Mouse (Mus musculus): Measurements from ENCODE around the gene Mgmt.

Mgmt gene

DNA sequence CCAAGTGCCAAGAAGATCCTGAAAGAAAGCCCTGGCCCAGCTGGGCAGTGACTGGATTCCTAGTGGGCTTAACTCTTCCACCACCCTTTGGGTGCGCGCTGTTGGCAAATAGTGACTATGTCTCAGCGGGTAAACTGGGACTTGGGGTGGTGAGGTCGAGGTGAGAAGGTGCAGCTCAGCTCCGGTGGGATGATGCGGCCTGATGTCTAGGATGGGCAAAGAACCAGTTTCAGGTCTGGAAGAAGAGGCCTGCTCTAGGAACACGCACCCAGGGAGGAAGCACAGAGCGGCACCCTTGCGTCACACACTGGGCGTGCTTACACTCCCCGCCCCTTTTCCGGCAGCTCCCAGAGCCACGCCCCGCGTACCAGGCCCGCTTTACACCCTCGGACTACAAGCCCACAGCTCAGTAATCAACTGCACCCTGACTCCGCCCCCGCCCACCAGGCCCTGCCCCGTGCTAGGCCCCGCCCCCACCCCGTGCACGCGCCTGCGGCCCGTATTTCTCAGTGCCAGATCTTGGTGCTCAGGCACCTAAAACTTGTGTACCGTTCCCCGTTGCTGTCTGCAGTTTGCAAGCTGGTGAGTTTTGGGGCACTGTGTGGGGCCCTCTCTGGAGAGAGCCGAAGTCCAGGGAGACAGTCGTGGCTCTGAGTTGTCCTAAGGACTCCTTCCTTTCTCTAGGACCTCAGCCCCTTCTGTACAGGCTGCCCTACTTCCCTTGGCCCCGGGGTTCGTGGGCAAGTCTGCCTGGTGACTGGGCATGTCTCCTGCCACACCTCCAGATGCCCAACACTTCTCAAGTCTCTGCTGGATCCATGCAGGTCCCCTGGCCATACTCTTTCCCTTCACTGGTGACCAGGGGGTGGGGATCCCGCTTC, at the start of gene Mgmt:
Gene Mgmt (plus strand): TSS at position 509 of the 881 bp plus-strand sequence.
- peak; percentile 93 for DNase-seq (ENCODE audit: low read depth, low spot score)

DNA sequence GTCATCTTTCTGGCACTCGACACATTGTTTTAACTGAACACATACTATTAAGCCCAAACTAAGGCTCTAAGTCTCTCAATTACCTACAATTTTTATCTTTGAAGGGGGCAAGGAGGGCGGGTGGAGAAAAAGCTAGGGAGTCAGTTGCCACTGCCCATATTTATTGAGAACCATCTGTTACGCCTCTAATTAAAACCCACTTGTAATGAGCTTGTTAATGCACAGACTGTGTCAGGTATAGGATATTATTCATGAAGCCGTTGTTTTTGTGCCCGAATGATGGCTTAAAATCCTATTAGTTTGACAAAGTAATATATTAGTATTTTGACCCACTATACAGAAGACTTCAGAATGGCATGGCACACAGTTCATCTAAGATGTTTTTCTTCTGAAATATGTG, 49.6 kb upstream of the Mgmt start:
- DNase-seq (ENCODE audit: low read depth, low spot score): no peak

DNA sequence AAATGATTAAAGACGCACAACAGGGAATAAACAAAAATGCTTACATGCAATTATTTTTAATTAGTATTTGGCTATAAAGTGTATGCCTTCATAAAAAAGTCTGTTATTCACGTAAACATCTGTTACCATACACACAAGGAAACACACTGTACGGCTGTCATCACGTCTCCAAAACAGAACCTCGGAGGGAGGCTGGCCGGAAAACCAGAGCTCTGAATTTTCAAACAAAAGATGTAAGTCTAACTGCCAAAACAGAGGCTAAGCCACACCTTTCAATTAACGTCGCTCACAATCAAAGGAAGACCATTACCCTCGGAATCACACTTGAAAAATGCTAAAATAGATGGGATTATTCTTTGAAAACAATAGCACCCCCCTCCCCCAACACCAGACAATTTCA, 49.1 kb upstream of the Mgmt start:
- DNase-seq (ENCODE audit: low read depth, low spot score): no peak

DNA sequence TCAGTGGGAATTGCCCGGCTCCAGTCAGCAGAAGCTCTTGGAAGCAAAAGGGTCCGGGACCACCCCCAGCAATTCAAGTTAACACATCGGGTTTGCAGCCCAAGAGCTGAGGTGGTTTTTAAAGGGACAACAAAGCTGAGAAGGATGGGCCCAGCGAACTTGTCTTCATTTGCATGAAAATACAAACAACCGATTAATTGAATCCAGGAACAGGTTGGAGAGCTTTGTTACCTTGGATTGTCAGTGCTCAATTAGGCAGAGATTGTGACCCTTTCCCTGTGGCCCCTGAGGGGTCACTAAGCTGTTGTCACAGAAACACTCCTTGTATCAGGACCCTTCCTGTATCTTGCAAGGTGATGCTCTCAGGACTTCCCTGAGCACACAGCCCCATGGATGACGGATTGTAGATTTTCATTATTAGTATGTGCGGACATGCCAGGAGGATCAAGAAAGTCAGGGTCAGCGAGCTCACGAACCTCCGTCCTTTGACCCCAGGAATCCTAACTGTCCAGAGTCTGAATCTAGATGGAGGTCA, 48.3 kb upstream of the Mgmt start:
- no peak for DNase-seq (ENCODE audit: low read depth, low spot score)

DNA sequence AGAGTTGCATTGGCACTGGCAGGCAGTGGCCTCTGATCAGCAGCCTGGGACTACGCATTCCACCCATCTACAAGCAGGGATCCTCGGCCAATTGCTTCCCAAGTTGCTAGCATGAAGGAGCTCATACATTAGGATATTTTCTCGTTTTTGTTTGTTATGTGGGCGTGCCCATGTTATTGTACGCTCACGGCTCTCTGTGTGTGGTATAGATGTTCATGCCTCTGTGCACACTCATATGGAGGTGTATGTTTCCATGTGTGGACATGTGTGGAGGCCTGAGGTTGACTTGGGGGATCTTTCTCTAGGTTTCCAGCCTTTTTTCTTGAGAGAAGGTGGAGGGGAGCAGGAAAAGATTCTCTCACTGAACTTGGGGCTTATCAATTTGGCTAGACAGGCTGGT, 46.8 kb upstream of the Mgmt start:
- no peak for DNase-seq (ENCODE audit: low read depth, low spot score)

DNA sequence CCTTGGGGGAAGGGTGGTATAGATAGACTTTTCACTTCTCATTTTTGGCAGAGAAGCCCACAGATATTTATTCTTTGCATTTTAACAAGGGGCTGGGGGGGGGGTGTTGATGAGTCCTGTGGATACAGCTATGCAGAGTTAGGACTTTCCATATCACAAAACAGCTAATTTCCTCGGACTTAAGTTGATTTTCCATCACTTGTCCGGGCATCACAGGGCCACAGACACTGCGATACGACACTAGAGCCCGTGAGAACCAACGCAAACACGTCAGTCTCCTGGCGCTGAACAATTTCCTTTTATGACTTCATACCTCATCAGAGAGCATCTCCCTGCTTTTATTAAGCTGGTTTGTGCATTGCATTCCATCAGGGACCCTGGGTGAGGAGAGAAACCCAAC, 45.7 kb upstream of the Mgmt start:
- no peak for DNase-seq (ENCODE audit: low read depth, low spot score)

DNA sequence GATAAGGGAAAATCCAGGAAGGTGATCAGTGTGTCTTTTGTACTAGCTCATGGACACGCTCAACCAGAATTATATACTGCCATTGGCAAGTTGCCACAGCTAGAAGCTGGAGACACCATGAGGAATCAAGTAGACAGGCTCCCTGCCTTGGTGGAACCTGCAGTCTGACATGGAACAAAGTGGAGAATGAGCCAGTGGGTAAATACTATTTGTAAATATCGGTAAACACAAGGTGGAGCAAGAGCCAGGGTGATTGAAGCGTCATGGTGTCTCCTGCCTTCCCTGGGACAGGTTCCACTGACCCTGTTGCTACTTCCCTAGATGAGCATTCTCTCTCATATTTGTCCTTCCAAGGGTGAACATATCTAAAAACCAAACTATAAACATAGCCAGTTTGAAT, 44.6 kb upstream of the Mgmt start:
- DNase-seq (ENCODE audit: low read depth, low spot score): no peak

DNA sequence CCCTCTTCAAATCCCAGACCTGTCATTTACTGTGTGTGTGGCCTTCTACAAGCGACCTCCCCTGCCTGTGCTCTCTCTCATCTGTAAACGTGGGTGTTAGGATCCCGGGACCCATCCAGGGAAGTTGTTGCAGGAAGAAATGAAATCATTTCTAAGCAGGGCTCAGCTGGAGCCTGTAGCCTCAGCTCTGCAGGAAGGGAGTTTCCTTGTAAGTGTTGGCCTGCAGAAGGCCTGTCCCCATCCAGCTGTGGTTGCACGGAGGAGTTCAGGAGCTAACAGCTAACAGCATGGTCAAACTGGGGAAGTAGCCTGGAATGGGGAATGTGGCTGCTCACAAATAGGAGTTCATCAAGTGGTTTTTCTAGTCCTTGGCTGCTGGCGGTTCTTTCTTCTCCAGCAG, 44.1 kb upstream of the Mgmt start:
- no peak for DNase-seq (ENCODE audit: low read depth, low spot score)

DNA sequence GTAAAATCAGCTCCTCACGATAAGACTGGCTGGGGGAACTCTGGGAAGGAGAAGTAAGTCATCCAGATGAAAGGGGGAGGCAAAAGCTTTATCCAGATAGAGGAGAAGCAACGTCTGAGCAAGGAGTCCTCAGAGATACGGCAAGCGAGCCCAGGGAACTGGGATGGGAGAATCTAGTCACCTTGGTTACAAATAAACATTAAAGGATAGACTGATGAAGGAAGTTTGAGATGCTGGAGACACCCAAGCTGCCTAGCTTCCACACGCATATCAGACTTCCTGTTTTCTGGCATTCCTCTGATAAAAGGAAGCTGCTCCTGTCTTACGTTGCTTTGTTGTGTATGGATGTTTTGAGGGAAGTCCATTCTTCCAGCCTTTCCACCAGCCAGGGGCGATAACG, 42.5 kb upstream of the Mgmt start:
- DNase-seq (ENCODE audit: low read depth, low spot score): no peak

DNA sequence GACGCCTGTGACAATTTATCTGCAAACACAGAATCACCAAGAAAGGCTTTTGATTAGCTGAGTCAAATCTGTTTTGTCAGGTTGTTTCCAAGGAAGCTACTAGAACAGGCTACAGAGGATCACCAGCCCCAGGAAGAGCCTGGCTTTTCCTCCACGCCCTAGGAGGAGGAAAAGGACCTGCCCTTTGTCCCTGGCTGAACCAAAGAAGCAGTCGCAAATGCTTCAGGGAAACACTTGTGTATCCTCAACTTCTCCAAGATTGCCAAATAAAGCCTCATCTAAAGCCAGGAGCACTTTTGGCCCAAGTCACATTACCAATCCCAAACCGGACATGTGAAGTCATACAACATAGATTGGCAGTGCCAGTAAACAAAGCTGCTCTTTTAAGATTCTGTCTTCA, 41.7 kb upstream of the Mgmt start:
- no peak for DNase-seq (ENCODE audit: low read depth, low spot score)

DNA sequence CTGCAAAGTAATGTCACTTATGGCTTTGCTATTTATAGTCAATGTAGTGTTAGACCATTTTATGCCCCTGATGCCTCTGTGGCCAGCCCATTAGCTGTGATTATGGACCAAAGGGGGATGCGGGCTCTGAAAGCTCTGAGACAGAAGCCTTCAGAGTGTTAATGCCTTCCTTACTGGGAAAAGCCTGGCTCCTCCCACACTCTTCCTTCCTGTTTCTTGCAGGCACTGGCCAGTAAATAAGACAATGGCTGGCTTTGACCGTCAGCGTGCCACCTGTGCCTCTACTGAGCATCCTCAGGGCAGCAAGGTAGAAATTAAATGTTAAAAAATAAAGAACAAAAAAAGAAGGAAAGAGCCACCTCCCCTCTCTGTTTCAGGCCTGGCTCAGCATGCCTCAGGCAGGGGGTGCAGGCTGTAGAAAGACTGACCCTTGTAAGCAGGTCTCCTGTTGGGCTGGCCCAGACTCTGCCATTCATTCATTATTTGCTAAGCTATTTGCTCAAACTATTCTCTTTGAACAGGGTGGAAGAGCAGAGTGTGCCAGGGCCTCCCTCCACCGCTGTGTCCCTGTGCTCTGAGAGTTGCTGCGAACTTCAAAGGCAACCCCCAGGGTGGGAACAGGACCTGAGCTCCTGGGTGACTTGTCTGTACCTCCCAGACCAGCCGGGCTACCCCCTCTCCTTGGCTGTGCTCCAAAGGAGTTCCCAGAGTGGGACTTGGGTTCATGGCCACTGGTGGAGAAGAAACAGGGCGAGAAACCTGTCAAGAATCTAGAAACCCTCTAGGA, 29.5 kb upstream of the Mgmt start:
- DNase-seq (ENCODE audit: low read depth, low spot score): no peak

DNA sequence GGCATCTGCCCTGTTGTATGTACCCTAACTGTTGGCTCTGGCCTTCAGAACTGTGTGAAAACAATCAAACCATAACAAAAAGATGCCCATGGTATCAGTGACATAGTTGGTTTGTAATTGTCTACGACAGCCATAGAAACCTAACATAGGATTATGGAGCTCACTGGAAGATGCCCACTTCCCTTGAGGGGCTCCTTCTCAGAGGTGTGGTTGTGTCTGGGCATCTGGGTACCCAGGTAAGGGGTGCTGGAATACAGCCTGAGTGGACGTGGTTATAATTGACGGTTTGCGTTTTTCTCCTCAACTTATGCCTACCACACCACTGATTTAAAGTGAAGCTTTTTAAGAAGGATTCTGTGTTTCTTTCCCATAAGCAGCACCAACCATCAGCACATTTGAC, 28.5 kb upstream of the Mgmt start:
- no peak for DNase-seq (ENCODE audit: low read depth, low spot score)

DNA sequence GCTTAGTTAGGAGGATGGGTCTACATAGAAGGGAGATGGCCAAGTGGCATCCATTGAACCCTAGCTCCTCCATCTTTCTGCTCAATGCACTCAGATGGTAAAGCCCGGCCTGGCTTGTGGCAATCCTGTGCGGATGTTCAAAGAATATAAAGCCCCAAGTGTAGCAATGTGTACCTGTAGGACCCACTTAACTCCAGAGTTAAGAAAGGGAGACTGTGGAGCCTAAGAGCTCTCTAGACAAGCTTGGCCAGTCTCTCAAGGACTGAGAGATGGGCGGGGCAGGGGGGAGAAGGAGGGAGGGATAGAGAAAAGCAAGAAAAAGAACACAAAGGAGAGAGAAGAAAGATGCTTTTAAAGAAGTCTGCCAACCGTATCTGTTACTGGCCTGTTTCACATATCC, 27.9 kb upstream of the Mgmt start:
- no peak for DNase-seq (ENCODE audit: low read depth, low spot score)

DNA sequence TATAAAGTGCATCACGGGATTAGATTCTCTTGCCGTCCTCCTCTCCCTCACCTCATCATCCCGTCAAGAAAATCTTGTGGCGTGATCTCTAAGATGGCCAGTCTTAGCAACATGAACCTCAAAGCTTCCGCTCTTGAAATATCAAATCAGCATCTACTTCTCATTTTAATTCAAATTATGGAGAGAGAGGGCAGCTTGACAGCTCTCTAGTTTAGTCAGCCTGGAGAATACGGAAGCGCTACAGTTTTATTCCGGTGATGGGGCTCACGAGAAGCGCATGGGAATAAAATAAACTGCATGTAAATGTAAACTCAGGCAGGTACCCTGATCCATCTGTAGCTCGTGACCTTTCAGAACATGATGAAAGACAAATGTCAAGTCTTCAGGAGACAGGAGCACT, 22.9 kb upstream of the Mgmt start:
- DNase-seq (ENCODE audit: low read depth, low spot score): no peak

DNA sequence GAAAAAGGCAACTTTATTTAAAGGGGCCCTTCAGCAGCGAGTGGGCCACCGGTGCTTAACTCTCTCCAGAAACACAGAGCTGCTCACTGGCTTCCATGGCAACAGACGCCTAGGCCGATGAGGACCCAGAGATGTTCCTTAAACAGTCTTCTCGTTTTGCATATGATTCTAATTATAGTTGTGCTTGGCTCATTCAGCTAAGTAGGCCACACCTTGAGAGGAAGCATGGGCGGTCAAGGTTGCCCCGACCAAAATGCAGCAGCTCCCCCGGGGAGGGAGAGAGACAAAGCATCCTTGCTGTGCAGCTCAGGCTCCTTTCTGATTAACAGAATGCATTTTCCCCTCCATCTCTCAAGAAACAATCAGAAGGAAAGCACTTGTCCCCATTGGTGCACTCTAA, 22.4 kb upstream of the Mgmt start:
- DNase-seq (ENCODE audit: low read depth, low spot score): no peak

DNA sequence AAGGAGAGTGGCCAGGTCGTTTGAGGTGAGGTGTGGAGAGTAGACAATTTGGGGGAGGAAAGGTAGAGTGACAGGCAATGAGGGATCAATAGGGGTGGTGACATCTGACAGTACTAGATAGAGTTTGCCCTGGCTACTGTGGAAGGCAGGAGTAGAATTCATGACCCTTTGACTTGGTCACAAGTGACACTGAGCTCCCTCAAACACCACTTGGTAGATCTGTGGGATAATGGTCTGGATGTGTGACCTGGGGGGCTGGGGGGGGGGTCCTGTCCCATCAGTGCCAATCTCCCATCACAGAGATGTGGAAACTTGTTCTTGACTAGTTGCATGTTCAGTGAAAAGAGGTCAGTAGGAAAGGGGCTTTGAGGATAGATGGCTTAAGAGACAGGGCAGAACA, 20.0 kb upstream of the Mgmt start:
- no peak for DNase-seq (ENCODE audit: low read depth, low spot score)

DNA sequence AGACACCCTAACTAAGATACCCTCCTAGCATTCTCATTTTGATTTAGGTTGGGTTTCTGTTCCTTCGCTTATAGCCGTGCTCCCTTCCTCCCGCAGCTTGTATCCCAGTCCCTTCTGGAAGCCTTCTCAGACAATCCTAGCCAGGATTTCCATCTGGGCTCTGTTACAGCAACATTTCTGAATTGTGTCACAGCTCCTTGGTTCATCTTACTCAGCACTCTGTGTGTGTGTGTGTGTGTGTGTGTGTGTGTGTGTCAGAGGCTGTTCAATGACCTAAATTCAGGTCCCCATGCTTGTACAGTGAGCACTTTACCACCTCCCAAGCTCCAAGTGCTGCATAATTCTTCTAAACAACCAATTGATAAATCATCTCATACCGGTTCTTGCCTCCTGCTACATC, 14.0 kb upstream of the Mgmt start:
- DNase-seq (ENCODE audit: low read depth, low spot score): no peak

DNA sequence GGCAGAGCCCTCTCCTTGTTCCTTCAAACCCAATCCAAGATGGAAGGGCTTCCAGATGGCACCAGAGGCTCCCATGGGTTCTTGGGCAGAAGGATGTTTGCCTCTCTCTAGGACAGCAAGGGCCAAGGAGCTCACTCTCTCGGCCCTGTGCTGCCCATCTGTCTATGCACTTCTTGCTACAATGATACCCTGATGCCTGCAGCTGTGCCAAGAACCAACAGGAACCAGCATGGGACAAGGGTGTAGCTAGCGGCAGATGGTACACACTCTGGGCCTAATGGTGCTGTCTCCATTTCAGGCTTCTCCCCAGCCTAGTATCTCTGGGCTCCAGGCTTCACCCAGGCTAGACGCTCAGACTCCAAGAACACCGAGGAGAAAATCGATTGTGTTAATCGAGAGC, 6.3 kb upstream of the Mgmt start:
- no peak for DNase-seq (ENCODE audit: low read depth, low spot score)

DNA sequence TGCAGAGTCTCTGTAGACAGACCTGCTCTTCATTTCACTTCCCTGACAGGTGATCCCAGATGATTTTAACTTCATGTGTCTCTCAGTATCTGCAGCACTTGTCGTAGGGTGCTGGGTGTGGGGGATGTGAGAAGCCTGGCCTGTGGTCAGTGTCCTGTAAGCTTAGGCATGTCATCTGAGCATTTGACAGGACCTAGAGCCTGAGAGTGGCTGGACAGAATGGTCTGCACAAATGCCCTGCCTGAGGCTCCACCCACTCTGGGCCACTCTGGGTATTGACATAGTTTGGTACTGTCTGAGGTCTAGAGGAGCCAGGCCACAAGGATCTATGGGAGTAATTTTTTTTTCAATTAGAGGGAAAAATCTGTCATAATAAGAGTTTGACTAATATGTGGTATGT, 942 bp downstream of the Mgmt start:
- DNase-seq (ENCODE audit: low read depth, low spot score): no peak

DNA sequence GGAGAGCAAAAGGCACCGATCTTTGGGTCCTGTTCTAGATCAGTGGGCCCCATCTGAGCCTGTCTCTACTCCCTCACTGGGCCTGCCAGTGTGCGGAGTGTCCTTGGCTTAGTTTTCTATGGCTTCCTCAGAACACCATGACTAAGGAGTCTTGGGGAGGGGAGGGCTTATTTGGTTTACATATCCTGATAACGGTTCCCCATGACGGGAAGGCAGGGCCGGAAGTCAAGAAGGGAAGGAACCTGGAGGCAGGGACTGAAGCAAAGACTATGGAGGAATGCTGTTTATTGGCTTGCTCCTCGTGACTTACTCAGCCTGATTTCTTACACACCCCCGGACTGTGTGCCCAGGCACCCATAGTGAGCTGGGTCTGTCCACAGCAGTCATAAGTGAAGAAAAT, 1.4 kb downstream of the Mgmt start:
- no peak for DNase-seq (ENCODE audit: low read depth, low spot score)

DNA sequence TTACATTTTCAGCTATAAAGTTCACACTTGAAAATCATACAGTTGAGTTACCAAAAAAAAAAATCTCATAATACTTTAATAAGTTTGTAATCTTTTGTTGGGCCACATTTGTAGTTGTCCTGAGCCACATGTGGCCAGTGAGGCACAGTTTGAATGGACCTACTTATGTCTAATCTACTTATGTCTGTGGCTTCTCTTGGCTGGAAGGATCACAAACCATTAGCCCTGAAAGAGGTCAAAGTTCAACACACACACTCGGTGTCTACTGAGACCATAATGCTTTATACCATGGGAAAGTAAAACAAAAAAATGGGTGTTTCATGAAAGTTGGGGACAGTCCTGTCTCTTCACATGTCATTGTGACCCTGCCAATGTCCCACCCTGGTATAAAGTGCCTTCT, 3.1 kb downstream of the Mgmt start:
- no peak for DNase-seq (ENCODE audit: low read depth, low spot score)

DNA sequence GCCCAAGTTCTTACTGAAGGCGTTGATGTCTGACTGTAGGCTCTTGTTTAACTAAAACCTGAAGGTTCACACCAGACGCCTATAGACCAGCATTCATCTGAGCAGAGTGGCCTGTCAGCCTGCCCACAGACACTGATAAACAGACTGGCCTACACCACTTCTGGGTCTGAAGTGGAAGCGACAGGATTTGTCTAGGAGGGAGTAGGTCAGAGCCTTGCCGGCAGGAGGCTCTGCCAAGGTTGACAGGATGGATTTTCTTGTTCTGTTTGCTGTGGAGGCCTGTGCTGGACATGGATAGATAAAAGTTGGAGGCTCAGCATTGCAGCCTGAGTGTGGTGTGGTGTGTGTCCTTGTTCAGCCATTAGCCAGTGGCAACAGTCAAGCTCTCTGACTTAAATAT, 3.6 kb downstream of the Mgmt start:
- no peak for DNase-seq (ENCODE audit: low read depth, low spot score)

DNA sequence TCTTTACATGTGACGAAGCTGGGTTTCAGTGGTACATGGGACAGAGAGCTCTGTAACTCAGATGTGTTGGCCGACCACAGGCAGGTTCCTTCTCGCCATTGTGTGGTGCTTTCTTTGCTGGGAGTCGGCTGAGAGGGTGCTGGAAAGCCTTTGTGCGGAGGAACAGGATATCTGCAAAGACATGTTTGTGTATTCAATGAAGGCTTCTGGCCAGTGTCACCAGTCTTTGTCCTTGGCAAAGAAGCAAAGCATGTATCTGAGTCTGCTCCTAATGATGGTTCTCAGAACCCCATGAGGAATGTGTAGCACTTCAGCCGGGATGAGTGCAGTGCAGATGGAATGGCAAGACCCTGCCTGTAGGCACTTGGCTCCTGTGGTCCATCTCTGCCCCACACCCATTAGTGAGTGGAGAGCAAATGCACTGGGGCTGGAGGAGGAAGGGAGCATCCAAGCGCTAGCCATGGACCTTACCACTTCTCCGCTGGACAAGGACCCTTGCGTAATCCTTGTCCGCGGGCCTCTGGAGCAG, 14.3 kb downstream of the Mgmt start:
- no peak for DNase-seq (ENCODE audit: low read depth, low spot score)

Data from CD4-positive helper T cell, adult 2 months (primary cell).